Mouse (Mus musculus): ENCODE data around the gene Slc16a3. TPM values are rescaled to one million over a fixed set of nuclear protein-coding genes. Genes with fewer than 3 reads are reported as not detected.
A peak's percentile ranks its signal among the peaks of the same experiment; 100 is the strongest.

The Slc16a3 gene
- 7.2 and 10.0 TPM in 2 replicates for polyA plus RNA-seq (2015; fragmentation: Nextera tagmentation; extraction: Ambion mirVana)

GRCm38 (mm10) chr11:120948328-120948727, at the start of gene Slc16a3:
Gene Slc16a3, plus strand, starts transcription at chr11:120948480.
- Histone ChIP-seq H3K4me1 (replicated peaks; ENCODE audit: control insufficient read depth, insufficient read depth) (peaks cover 9% of the 10 kb centered on the region), H3K9ac (ENCODE audit: low read length) (peak within 1 kb of the TSS; percentile 57), H3K4me2 (replicated peaks; ENCODE audit: low read depth) (peak within 1 kb of the TSS; percentile 76), H3K27me3 (ENCODE audit: control insufficient read depth, insufficient read depth, low read length) (no peaks in the 10 kb centered on the region), H3K4me3 (ENCODE audit: low read depth, low read length) (peak within 1 kb of the TSS; percentile 47), H3K27ac (replicated peaks) (0 out of 2 replicates have a peak within 1 kb of the TSS, but pooled peaks have one; percentile 30), H3K9me3 (ENCODE audit: control insufficient read depth, low read length) (no peaks in the 10 kb centered on the region), H3K36me3 (ENCODE audit: control insufficient read depth, insufficient read depth, low read length) (no peaks in the 10 kb centered on the region)
- no peak for TF ChIP-seq CTCF (IDR thresholded peaks at IDR 0.05; ENCODE audit: low read depth)
- TF ChIP-seq EP300 (optimal IDR thresholded peaks at IDR 0.05), result no peak
- DNase-seq (ENCODE audit: low spot score), result peak; percentile 47
- no peak for ATAC-seq (ENCODE audit: low FRiP score, low TSS enrichment)
- WGBS, result 24% methylated on average over 12 of the region's 12 CpGs

DNA sequence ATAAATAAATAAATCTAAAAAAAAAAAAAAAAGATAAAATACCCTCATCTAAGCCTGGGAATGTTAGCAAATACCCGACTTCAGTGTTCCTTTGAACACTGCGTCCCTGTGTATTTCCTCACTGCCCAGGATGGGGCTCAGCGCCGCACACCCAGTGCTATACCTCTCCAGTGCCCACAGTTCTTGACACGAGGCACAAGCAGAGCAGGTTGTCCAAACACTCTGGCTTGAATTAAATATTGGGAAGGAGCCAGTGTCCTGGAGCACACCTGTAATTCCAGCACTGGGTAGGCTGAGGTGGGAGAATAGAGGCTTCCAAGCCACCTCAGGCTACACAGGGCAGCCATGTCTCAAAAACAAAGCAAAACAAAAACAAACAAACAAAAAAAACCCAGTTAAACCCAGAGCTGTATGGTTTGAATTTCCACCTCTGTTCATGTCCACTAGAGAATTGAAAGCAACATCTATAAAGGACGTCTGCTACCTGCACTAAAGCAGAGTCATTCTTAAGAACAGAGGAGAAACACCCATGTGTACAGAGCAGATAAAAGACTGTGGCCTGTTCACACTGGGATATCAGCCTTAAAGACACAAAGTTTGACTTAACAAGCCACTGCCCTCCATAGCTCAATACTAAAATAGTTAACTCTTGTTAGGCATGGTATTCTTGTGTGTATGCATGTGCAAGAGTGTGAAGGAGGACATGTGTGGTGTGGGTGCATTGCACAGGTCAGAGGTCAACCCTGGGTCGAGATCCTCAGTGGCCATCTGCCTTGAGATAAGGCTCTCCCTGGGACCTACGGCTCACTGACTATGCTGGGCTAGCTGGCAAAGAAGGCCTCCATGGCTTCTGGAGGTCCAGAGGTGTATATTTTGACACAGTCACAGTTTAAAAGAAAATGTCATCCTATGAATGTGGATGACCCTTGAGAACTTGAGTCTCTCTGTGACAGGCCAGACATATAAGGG, 47.7 kb upstream of the Slc16a3 start:
- no peaks in the 10 kb centered on the region for H3K36me3 ChIP-seq (ENCODE audit: control insufficient read depth, insufficient read depth, low read length)
- no peaks in the 10 kb centered on the region for H3K27me3 ChIP-seq (ENCODE audit: control insufficient read depth, insufficient read depth, low read length)
- no peak overlapping the region for H3K4me2 ChIP-seq (replicated peaks; ENCODE audit: low read depth)
- H3K4me1 ChIP-seq (replicated peaks; ENCODE audit: control insufficient read depth, insufficient read depth), result no peaks in the 10 kb centered on the region
- no peaks in the 10 kb centered on the region for H3K9me3 ChIP-seq (ENCODE audit: control insufficient read depth, low read length)
- no peak overlapping the region for H3K9ac ChIP-seq (ENCODE audit: low read length)
- WGBS, result 63% methylated on average over 8 of the region's 8 CpGs
- TF ChIP-seq EP300 (optimal IDR thresholded peaks at IDR 0.05) (no peak), CTCF (IDR thresholded peaks at IDR 0.05; ENCODE audit: low read depth) (no peak)
- peak; percentile 24 for DNase-seq (ENCODE audit: low spot score)
- peak overlapping the region; percentile 30; the same call in 1 of the 2 replicates for H3K27ac ChIP-seq (replicated peaks)
- no peak overlapping the region for H3K4me3 ChIP-seq (ENCODE audit: low read depth, low read length)
- ATAC-seq (ENCODE audit: low FRiP score, low TSS enrichment), result peak; percentile 70

DNA sequence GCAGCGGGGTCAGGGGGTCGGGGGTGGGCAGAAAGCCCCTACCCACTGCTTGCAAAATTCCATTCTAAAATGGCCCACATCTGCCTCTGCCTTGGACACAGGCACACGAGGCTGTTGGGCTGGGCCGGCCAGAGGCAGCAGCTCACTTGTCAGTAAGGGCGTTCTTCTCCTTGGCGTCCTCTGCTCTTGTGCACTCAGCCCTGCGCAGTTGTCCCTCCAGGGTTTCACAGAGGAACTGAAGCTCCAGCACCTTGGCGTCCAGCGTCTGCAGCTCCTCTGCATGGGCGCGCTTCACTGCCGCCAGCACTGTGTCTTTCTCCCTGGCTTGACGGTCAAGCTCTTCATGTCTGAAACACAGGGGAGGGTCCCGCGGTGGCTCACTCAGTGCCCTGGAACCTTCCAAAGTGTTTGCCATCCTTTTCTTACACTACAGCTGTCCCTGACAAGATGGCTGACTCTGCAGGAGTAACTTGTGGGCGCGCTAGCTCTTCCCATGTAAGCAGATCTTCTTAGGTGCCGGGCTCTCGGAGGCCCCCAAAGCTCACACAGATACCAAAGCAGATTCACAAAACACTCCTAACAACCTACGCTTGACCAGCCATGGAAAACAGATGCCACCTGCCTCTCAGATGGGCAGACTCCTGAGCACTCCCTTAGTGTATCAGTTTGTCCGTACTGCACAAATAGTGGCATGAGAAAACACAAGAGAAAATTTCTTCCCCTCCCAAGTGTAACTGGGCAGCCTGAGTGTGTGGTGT, 46.4 kb upstream of the Slc16a3 start:
- ATAC-seq (ENCODE audit: low FRiP score, low TSS enrichment) (no peak), DNase-seq (ENCODE audit: low spot score) (peak; percentile 27)
- Histone ChIP-seq H3K27ac (replicated peaks) (peak overlapping the region; percentile 71), H3K4me3 (ENCODE audit: low read depth, low read length) (no peak overlapping the region), H3K36me3 (ENCODE audit: control insufficient read depth, insufficient read depth, low read length) (no peaks in the 10 kb centered on the region), H3K4me2 (replicated peaks; ENCODE audit: low read depth) (no peak overlapping the region), H3K9ac (ENCODE audit: low read length) (no peak overlapping the region), H3K27me3 (ENCODE audit: control insufficient read depth, insufficient read depth, low read length) (no peaks in the 10 kb centered on the region), H3K9me3 (ENCODE audit: control insufficient read depth, low read length) (no peaks in the 10 kb centered on the region), H3K4me1 (replicated peaks; ENCODE audit: control insufficient read depth, insufficient read depth) (no peaks in the 10 kb centered on the region)
- 76% methylated on average over 21 of the region's 21 CpGs for WGBS
- TF ChIP-seq EP300 (optimal IDR thresholded peaks at IDR 0.05), result no peak

- ATAC-seq (ENCODE audit: low FRiP score, low TSS enrichment), result peak; percentile 53
Observed at GRCm38 (mm10) chr11:120902487-120903142, 45.7 kb upstream of the Slc16a3 start.

GRCm38 (mm10) chr11:120903159-120903850, 45.0 kb upstream of the Slc16a3 start:
- 68% methylated on average over 24 of the region's 24 CpGs for WGBS
- ATAC-seq (ENCODE audit: low FRiP score, low TSS enrichment), result no peak
- DNase-seq (ENCODE audit: low spot score), result no peak

More at GRCm38 (mm10) chr11:120902487-120903142, 45.7 kb upstream of the Slc16a3 start:
- DNase-seq (ENCODE audit: low spot score), result peak; percentile 72
- TF ChIP-seq CTCF (IDR thresholded peaks at IDR 0.05; ENCODE audit: low read depth), result peak; percentile 31; the same call in 1 of the 2 replicates
- no peak for TF ChIP-seq EP300 (optimal IDR thresholded peaks at IDR 0.05)
- no peaks in the 10 kb centered on the region for H3K27me3 ChIP-seq (ENCODE audit: control insufficient read depth, insufficient read depth, low read length)
- no peak overlapping the region for H3K9ac ChIP-seq (ENCODE audit: low read length)
- no peak overlapping the region for H3K4me3 ChIP-seq (ENCODE audit: low read depth, low read length)
- H3K36me3 ChIP-seq (ENCODE audit: control insufficient read depth, insufficient read depth, low read length), result no peaks in the 10 kb centered on the region
- H3K9me3 ChIP-seq (ENCODE audit: control insufficient read depth, low read length), result no peaks in the 10 kb centered on the region
- H3K4me2 ChIP-seq (replicated peaks; ENCODE audit: low read depth), result no peak overlapping the region
- H3K4me1 ChIP-seq (replicated peaks; ENCODE audit: control insufficient read depth, insufficient read depth), result no peaks in the 10 kb centered on the region
- H3K27ac ChIP-seq (replicated peaks), result peak overlapping the region; percentile 63
- 41% methylated on average over 10 of the region's 10 CpGs for WGBS

More at GRCm38 (mm10) chr11:120903159-120903850, 45.0 kb upstream of the Slc16a3 start:
- no peak overlapping the region for H3K4me3 ChIP-seq (ENCODE audit: low read depth, low read length)
- no peak overlapping the region for H3K9ac ChIP-seq (ENCODE audit: low read length)
- no peaks in the 10 kb centered on the region for H3K27me3 ChIP-seq (ENCODE audit: control insufficient read depth, insufficient read depth, low read length)
- H3K4me2 ChIP-seq (replicated peaks; ENCODE audit: low read depth), result peak overlapping the region; percentile 15; the same call in 1 of the 2 replicates
- no peaks in the 10 kb centered on the region for H3K9me3 ChIP-seq (ENCODE audit: control insufficient read depth, low read length)
- TF ChIP-seq EP300 (optimal IDR thresholded peaks at IDR 0.05) (no peak), CTCF (IDR thresholded peaks at IDR 0.05; ENCODE audit: low read depth) (no peak)
- no peaks in the 10 kb centered on the region for H3K36me3 ChIP-seq (ENCODE audit: control insufficient read depth, insufficient read depth, low read length)
- H3K4me1 ChIP-seq (replicated peaks; ENCODE audit: control insufficient read depth, insufficient read depth), result no peaks in the 10 kb centered on the region
- H3K27ac ChIP-seq (replicated peaks), result peak overlapping the region; percentile 56
